Mouse (Mus musculus) CD4-positive, CD25-positive, alpha-beta regulatory T cell, adult 2 months (primary cell): ENCODE measurements at regions not wholly inside any gene's neighbourhood (a gene's known extent, or its start where the extent isn't known, plus 50 kb on each side); places are given as distances from the start of the nearest gene placed in this dataset.
"Not testable (repeated sequence)": the region's sequence is repeated elsewhere in the genome, so short reads cannot be mapped to it uniquely, and the experiment has no call there.

Experiments used
- DNase-seq: peaks from one replicate; pipeline ENCODE4 v3.0.0-alpha.2; 2012; ENCODE audit warnings: low read depth, low spot score

DNA sequence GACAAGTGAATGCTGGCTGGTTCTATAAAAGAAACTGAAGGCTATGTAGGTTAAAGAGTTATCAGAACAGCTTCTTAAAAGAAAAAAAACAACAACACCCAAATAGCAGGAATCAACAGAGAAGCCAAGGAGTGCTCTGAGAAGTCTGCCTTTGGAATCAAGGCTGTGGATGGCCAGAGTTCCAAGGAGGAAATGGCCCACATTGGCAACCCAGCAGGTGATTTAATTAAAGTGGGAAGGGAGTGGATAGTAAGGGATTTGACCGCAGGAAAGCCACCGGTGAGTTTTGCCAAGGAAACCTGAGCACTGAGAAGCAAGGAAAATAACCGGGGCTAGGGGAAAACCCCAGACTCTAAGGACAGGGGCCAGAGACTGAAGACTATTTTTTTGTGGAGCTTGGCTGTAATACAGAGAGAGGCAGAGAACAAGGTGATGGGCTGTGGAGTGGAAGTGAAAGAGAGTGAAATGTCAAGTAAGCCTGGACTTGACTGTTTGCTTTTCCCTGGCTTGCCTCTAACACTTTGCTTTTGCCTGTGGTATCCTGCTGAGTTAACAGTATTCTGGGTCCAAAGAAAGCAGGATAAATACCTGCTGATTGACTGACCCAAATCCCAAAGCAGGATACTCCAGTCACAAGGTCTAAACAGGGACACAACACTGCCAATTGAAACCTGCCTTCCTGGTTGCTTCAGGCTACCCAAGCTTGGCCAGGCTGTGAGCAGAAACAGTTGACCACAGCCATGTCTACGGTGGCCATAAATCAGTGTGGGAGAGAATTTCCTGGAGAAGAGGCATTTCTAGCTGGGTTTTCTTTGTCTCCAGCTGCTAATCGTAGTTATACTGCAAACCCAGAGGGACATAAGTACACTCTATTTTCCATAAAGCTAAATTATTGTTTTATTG, 125.9 kb downstream of the Arrdc3 start:
- no peak for DNase-seq

DNA sequence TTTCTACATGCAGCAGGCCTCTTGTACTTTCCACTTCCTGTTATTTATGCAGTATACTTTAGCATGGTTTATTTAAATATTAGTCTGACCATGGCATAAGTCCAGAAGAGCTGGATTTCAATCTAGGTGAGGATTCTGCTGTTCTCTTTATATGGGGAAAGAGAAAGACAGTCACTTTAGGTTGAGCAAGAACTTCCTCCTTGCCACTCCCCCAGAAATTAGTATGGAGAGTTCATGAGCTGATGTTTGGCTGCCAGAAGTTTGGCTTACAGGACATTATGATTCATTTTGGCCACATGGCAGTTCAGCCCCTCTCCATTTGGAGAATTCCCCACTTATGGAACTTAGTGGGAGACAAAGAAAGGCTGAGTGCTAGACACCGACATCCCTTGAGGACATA, 130.8 kb downstream of the Arrdc3 start:
- DNase-seq, result no peak

DNA sequence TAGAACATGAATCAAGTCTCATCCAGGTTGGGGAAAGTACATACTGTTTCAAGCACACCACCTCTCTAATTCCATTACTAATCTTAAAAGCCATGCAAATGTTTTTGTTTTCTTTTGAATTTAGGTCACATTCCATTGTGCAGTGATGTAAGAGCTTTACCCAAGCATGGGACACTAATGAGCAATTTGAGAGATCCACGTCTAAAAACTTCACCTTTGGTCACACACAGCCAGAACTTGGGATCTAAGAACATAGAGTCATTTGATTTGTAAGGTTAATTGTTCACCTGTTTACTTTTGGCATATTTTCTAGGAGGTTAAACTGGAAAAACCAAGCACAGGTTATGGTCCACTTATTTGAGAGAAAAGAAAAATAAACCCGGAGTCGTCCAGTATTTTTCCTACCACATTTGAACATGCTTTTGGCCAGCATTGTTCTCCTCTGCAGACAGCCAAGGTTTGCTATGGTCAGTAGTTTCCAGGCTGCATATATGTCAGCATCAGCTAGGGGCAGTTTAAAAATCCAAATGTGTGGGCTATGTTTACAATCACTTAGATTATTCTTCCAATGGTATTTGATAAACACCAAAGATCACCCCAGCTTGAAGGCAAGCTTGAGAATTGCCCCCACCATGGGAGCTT, 137.0 kb downstream of the Arrdc3 start:
- no peak for DNase-seq

DNA sequence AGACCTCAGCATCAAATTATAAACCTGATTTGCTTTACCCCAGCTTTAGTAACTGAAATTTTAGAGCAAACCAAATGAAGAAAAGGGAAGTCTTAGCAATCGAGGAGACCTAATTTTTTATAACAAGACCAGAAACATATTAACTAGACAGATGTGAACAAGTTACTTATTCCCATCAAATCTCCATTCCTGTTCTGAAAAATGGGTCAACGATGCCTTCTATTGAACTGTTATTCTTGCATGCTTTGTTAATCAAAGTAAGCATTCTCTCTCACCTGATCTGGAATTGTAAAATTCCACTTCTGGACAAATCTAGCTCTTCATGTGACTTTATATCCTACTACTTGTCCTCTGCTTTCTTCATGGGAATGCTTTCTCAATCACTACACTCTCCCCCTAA, 137.6 kb downstream of the Arrdc3 start:
- no peak for DNase-seq

DNA sequence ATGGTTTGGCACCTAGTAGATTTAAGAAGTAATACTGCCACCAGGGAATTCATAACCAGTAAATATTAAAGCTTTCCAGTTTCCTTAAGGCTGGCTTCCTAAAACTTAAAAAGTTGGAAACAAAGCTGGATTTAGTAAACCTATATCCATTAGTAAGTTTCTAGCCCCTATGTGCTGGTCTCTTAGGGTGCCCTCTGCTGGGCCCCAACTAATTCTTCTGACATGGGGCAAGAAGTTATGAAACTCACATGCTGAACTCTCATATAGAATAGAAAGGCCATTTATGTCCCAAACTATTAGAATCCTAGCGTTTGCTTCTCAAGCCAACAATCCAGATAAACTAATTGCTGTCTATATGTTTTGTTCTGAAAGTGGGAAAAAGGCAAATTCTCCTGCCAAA, 139.2 kb downstream of the Arrdc3 start:
- DNase-seq, result peak; percentile 11

DNA sequence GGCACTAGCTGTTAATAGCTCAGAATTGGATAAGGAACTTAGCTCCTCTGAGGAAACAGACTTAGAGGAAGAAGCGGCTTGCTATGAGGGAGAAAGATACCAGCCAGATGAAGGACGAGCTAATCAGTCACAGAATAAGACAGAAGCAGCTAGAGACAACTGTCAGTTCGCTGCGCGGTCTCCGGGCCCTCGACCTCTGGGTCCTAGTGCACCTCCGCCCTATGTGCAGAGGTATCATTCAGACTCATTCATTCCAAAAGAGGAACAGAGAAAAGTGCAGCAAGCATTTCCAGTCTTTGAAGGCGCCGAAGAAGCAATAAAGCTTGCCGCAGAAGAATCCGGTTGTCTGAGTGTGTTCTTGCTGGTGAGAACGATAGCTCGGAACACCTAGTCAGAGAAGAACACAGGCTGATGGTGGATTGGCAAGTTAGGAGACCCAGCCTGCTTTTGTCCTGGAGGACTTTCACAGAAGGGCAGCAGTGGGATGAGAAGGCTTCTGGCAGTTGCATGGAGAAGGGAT, 142.1 kb downstream of the Arrdc3 start:
- not testable (repeated sequence) for DNase-seq

DNA sequence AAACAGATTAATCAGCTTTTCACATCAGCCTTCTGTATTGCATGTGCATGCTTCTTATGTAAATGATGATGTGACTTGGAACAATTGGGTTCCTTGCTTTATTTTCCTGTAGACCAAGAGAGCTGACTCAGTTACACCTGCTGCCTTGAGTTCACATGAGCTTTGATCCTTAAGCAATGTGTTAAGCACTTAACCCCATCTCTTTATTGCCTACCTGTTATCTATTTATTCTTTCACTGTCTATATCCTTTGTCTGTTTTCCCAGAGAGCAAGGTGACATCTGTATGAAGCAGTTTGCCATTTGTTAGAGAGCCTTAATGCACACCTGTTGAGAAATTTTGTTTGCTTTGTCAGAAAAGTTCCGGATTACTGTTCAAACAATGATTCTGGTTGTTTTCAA, 154.1 kb downstream of the Arrdc3 start:
- DNase-seq, result no peak

DNA sequence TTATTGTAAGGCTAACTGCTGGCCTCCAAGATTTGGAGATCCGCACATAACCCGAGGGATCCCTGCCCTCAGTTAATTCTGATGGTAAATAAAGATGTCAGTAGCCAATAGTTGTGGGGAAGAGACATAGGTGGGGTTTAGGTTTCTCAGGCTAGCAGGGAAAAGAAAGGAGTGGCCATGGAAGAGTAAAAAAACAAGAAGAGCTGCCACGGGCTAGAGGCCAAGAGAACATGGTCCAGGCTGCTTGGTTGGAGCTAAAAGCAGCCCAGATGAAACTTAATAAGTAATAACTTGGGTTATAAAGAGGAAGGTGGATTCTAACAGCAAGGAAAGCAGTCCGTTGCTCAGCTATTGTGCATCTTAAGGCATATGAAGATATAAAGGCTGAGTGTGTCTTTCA, 155.6 kb downstream of the Arrdc3 start:
- DNase-seq, result no peak

DNA sequence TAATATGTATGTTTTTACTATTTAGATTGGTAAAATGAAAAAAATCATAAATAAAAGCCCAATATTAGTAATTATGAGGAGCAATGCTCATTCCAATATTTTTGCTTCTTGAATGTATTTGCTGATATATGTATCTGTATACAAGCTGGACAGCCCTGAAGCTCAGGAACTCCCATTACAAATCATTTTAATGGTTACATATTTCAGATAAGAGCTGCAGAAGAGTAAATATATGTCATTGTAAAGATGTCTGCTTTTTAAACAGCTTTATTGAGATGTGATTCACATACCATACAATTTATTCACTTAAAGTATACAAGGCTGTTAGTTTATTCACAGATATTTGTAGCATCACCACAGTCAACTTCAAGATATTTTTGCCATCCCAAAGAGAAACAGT, 157.3 kb downstream of the Arrdc3 start:
- no peak for DNase-seq

DNA sequence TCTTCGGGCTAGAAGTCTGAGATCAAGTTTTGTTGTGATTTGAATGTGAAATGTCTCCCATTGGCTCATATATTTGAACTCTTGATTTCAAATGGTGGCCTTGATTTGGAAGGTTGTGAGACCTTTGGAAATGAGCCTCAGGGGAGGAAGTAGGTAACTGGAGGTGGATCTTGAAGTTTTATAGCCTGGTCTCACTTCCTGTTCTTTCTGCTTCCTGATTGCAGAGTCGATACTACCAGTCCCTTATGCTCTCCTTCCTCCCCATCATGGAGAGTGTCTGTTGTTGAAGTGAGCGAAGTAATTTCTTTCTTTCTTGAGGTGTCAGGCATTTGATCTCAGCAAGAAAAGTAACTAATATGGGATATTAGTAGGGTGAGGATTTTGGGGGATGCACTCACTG, 158.5 kb downstream of the Arrdc3 start:
- no peak for DNase-seq
